Mouse (Mus musculus): Measurements from ENCODE around the gene Smndc1. TPM values are rescaled to one million over a fixed set of nuclear protein-coding genes. Genes with fewer than 3 reads are reported as not detected.

Smndc1 gene
- total RNA-seq (2014; rRNA removed): 9.7 and 14.7 TPM in 2 replicates
- polyA plus RNA-seq (2015; fragmentation: Nextera tagmentation; extraction: Ambion mirVana): 34.4 and 35.3 TPM in 2 replicates

GRCm38 (mm10) chr19:53390495-53391007 is at the start of gene Smndc1:
TSS of gene Smndc1 (minus strand) at chr19:53390578.
- Histone ChIP-seq H3K4me2 (ENCODE audit: low read depth, low read length) (peak within 1 kb of the TSS; percentile 70), H3K36me3 (ENCODE audit: insufficient read depth, low read length) (peaks cover 15% of the 10 kb centered on the region; the same call in 1 of the 2 replicates), H3K27ac (peak within 1 kb of the TSS; percentile 98), H3K27me3 (ENCODE audit: insufficient read depth, low read length) (no peaks in the 10 kb centered on the region), H3K4me1 (ENCODE audit: insufficient read depth, low read length) (peaks cover 6% of the 10 kb centered on the region; the same call in 1 of the 2 replicates), H3K9ac (replicated peaks; ENCODE audit: low read length) (peak within 1 kb of the TSS; percentile 99), H3K4me3 (ENCODE audit: low read length) (peak within 1 kb of the TSS; percentile 84), H3K9me3 (ENCODE audit: low read length) (no peaks in the 10 kb centered on the region)
- under 1% methylated on average over 45 of the region's 48 CpGs for WGBS
- ATAC-seq (peak; percentile 98), DNase-seq (ENCODE audit: low spot score) (peak; percentile 100)
- no peak for TF ChIP-seq CTCF (IDR thresholded peaks at IDR 0.05; ENCODE audit: low read depth)

- 74% methylated on average over 7 of the region's 7 CpGs for WGBS
Observed at GRCm38 (mm10) chr19:53439340-53439739, 49.0 kb upstream of the Smndc1 start.

GRCm38 (mm10) chr19:53437991-53438390 is 47.6 kb upstream of the Smndc1 start:
- Histone ChIP-seq H3K9me3 (ENCODE audit: low read length) (no peaks in the 10 kb centered on the region), H3K4me3 (ENCODE audit: low read length) (no peak overlapping the region), H3K27me3 (ENCODE audit: insufficient read depth, low read length) (no peaks in the 10 kb centered on the region), H3K4me1 (ENCODE audit: insufficient read depth, low read length) (no peaks in the 10 kb centered on the region), H3K4me2 (ENCODE audit: low read depth, low read length) (no peak overlapping the region), H3K9ac (replicated peaks; ENCODE audit: low read length) (no peak overlapping the region), H3K36me3 (ENCODE audit: insufficient read depth, low read length) (no peaks in the 10 kb centered on the region), H3K27ac (no peak overlapping the region)
- no peak for TF ChIP-seq CTCF (IDR thresholded peaks at IDR 0.05; ENCODE audit: low read depth)
- DNase-seq (ENCODE audit: low spot score): no peak
- ATAC-seq: no peak
- 92% methylated on average over 8 of the region's 8 CpGs for WGBS

More at GRCm38 (mm10) chr19:53439340-53439739, 49.0 kb upstream of the Smndc1 start:
- Histone ChIP-seq H3K4me3 (ENCODE audit: low read length) (no peak overlapping the region), H3K9me3 (ENCODE audit: low read length) (no peaks in the 10 kb centered on the region), H3K4me2 (ENCODE audit: low read depth, low read length) (no peak overlapping the region), H3K36me3 (ENCODE audit: insufficient read depth, low read length) (no peaks in the 10 kb centered on the region), H3K4me1 (ENCODE audit: insufficient read depth, low read length) (no peaks in the 10 kb centered on the region), H3K27ac (no peak overlapping the region), H3K9ac (replicated peaks; ENCODE audit: low read length) (no peak overlapping the region), H3K27me3 (ENCODE audit: insufficient read depth, low read length) (no peaks in the 10 kb centered on the region)
- no peak for ATAC-seq
- no peak for DNase-seq (ENCODE audit: low spot score)
- no peak for TF ChIP-seq CTCF (IDR thresholded peaks at IDR 0.05; ENCODE audit: low read depth)

GRCm38 (mm10) chr19:53437311-53437958 is 47.1 kb upstream of the Smndc1 start:
- Histone ChIP-seq H3K9ac (replicated peaks; ENCODE audit: low read length) (no peak overlapping the region), H3K27me3 (ENCODE audit: insufficient read depth, low read length) (no peaks in the 10 kb centered on the region), H3K27ac (no peak overlapping the region), H3K4me1 (ENCODE audit: insufficient read depth, low read length) (no peaks in the 10 kb centered on the region), H3K4me3 (ENCODE audit: low read length) (no peak overlapping the region), H3K4me2 (ENCODE audit: low read depth, low read length) (no peak overlapping the region), H3K9me3 (ENCODE audit: low read length) (no peaks in the 10 kb centered on the region), H3K36me3 (ENCODE audit: insufficient read depth, low read length) (no peaks in the 10 kb centered on the region)
- TF ChIP-seq CTCF (IDR thresholded peaks at IDR 0.05; ENCODE audit: low read depth): no peak
- 60% methylated on average over 8 of the region's 8 CpGs for WGBS
- DNase-seq (ENCODE audit: low spot score) (no peak), ATAC-seq (no peak)

GRCm38 (mm10) chr19:53433949-53434689 is 43.7 kb upstream of the Smndc1 start:
- H3K4me2 ChIP-seq (ENCODE audit: low read depth, low read length): no peak overlapping the region
- WGBS: 82% methylated on average over 10 of the region's 10 CpGs
- DNase-seq (ENCODE audit: low spot score) (no peak), ATAC-seq (no peak)
- no peak for TF ChIP-seq CTCF (IDR thresholded peaks at IDR 0.05; ENCODE audit: low read depth)
- H3K4me1 ChIP-seq (ENCODE audit: insufficient read depth, low read length): 0 out of 2 replicates have a peak, but pooled peaks cover 4% of the 10 kb centered on the region
- no peaks in the 10 kb centered on the region for H3K36me3 ChIP-seq (ENCODE audit: insufficient read depth, low read length)
- no peak overlapping the region for H3K9ac ChIP-seq (replicated peaks; ENCODE audit: low read length)
- H3K27ac ChIP-seq: no peak overlapping the region
- H3K27me3 ChIP-seq (ENCODE audit: insufficient read depth, low read length): no peaks in the 10 kb centered on the region
- no peaks in the 10 kb centered on the region for H3K9me3 ChIP-seq (ENCODE audit: low read length)
- H3K4me3 ChIP-seq (ENCODE audit: low read length): no peak overlapping the region

- H3K9ac ChIP-seq (replicated peaks; ENCODE audit: low read length): no peak overlapping the region
- DNase-seq (ENCODE audit: low spot score) (no peak), ATAC-seq (no peak)
- no peaks in the 10 kb centered on the region for H3K9me3 ChIP-seq (ENCODE audit: low read length)
- H3K27me3 ChIP-seq (ENCODE audit: insufficient read depth, low read length): no peaks in the 10 kb centered on the region
- H3K4me1 ChIP-seq (ENCODE audit: insufficient read depth, low read length): peaks cover 9% of the 10 kb centered on the region
- H3K36me3 ChIP-seq (ENCODE audit: insufficient read depth, low read length): no peaks in the 10 kb centered on the region
- no peak overlapping the region for H3K4me3 ChIP-seq (ENCODE audit: low read length)
- WGBS: 73% methylated on average over 11 of the region's 11 CpGs
- no peak for TF ChIP-seq CTCF (IDR thresholded peaks at IDR 0.05; ENCODE audit: low read depth)
- peak overlapping the region; percentile 45; the same call in 1 of the 2 replicates for H3K27ac ChIP-seq
- H3K4me2 ChIP-seq (ENCODE audit: low read depth, low read length): no peak overlapping the region
Observed at GRCm38 (mm10) chr19:53431003-53431402, 40.6 kb upstream of the Smndc1 start.
